Mouse (Mus musculus) CD4-positive helper T cell, adult 2 months (primary cell): ENCODE results near the gene 1110004F10Rik.

Experiments used
- DNase-seq: peaks from one replicate; pipeline ENCODE4 v3.0.0-alpha.2; 2012; ENCODE audit warnings: low read depth, missing footprints, low spot score

The 1110004F10Rik gene

GRCm38 (mm10) chr7:116137149-116137548 is 98.0 kb downstream of the 1110004F10Rik start:
- no peak for DNase-seq

GRCm38 (mm10) chr7:116137671-116138070 is 98.5 kb downstream of the 1110004F10Rik start:
- no peak for DNase-seq

GRCm38 (mm10) chr7:116145030-116145429 is 105.8 kb downstream of the 1110004F10Rik start:
- DNase-seq: no peak

- DNase-seq: no peak
Observed at GRCm38 (mm10) chr7:116147114-116147513, 107.9 kb downstream of the 1110004F10Rik start.

- DNase-seq: no peak
Observed at GRCm38 (mm10) chr7:116149568-116149967, 110.4 kb downstream of the 1110004F10Rik start.

GRCm38 (mm10) chr7:116153781-116154368 is 114.7 kb downstream of the 1110004F10Rik start:
- no peak for DNase-seq
